Mouse (Mus musculus) stomach, postnatal 0 days (tissue): ENCODE results near the gene Ttll9.

Experiments used
- CTCF ChIP-seq: IDR thresholded peaks from 2 replicates; pipeline ENCODE4 v1.5.1; 2016; ENCODE audit warnings: antibody characterized with exemption, low read depth, mild to moderate bottlenecking, moderate library complexity
- EP300 ChIP-seq: optimal IDR thresholded peaks from 2 replicates; pipeline ENCODE3; 2016; ENCODE audit warnings: antibody characterized with exemption

DNA sequence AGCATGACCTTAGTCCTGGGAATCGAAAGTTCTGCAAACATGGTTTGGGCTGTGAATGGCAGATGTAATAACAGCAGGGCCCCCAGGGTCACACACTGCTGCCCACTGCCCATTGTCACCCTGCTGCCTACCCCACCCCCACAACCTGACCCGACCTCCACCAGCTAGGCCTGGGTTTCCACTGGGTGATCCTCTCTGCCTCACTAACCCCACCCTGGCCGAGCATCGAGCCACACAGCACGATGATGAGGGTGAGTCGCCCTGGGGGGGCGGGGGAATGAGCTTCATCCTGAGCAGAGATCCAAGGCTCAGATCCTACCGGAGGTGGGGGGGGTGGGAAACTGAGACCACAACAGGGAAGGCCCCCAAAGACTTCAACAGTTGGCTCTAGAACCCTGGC is 38.2 kb upstream of the Ttll9 start:
- TF ChIP-seq CTCF (no peak), EP300 (no peak)
